Mouse (Mus musculus): Measurements from ENCODE around the gene Nemp2.

Nemp2 gene

GRCm38 (mm10) chr1:52630248-52630936, at the start of gene Nemp2:
Gene Nemp2, plus strand, starts transcription at chr1:52630703.
- DNase-seq (ENCODE audit: low spot score): peak; percentile 89

GRCm38 (mm10) chr1:52581744-52582143, 48.8 kb upstream of the Nemp2 start:
- DNase-seq (ENCODE audit: low spot score): no peak

GRCm38 (mm10) chr1:52582866-52583265, 47.6 kb upstream of the Nemp2 start:
- no peak for DNase-seq (ENCODE audit: low spot score)

- DNase-seq (ENCODE audit: low spot score): peak; percentile 8
Observed at GRCm38 (mm10) chr1:52596982-52597646, 33.4 kb upstream of the Nemp2 start.

GRCm38 (mm10) chr1:52597761-52598160, 32.7 kb upstream of the Nemp2 start:
- no peak for DNase-seq (ENCODE audit: low spot score)

- no peak for DNase-seq (ENCODE audit: low spot score)
Observed at GRCm38 (mm10) chr1:52598361-52598760, 32.1 kb upstream of the Nemp2 start.

- no peak for DNase-seq (ENCODE audit: low spot score)
Observed at GRCm38 (mm10) chr1:52601496-52601895, 29.0 kb upstream of the Nemp2 start.

- DNase-seq (ENCODE audit: low spot score): no peak
Observed at GRCm38 (mm10) chr1:52607700-52608099, 22.8 kb upstream of the Nemp2 start.

- no peak for DNase-seq (ENCODE audit: low spot score)
Observed at GRCm38 (mm10) chr1:52608486-52608885, 22.0 kb upstream of the Nemp2 start.

- DNase-seq (ENCODE audit: low spot score): no peak
Observed at GRCm38 (mm10) chr1:52618217-52618616, 12.3 kb upstream of the Nemp2 start.

GRCm38 (mm10) chr1:52620442-52620841, 10.1 kb upstream of the Nemp2 start:
- DNase-seq (ENCODE audit: low spot score): no peak

GRCm38 (mm10) chr1:52630937-52631299, 415 bp downstream of the Nemp2 start:
- DNase-seq (ENCODE audit: low spot score): peak; percentile 49

- DNase-seq (ENCODE audit: low spot score): no peak
Observed at GRCm38 (mm10) chr1:52631570-52631969, 1.1 kb downstream of the Nemp2 start.

- no peak for DNase-seq (ENCODE audit: low spot score)
Observed at GRCm38 (mm10) chr1:52634251-52634650, 3.7 kb downstream of the Nemp2 start.

GRCm38 (mm10) chr1:52635932-52636331, 5.4 kb downstream of the Nemp2 start:
- no peak for DNase-seq (ENCODE audit: low spot score)

GRCm38 (mm10) chr1:52638101-52638500, 7.6 kb downstream of the Nemp2 start:
- DNase-seq (ENCODE audit: low spot score): no peak

GRCm38 (mm10) chr1:52639090-52639489, 8.6 kb downstream of the Nemp2 start:
- DNase-seq (ENCODE audit: low spot score): no peak

- DNase-seq (ENCODE audit: low spot score): no peak
Observed at GRCm38 (mm10) chr1:52640266-52640665, 9.8 kb downstream of the Nemp2 start.

GRCm38 (mm10) chr1:52640736-52641135, 10.2 kb downstream of the Nemp2 start:
- no peak for DNase-seq (ENCODE audit: low spot score)

GRCm38 (mm10) chr1:52648153-52649027, 17.9 kb downstream of the Nemp2 start:
- DNase-seq (ENCODE audit: low spot score): peak; percentile 57

GRCm38 (mm10) chr1:52650066-52650465, 19.6 kb downstream of the Nemp2 start:
- no peak for DNase-seq (ENCODE audit: low spot score)

GRCm38 (mm10) chr1:52652601-52653253, 22.2 kb downstream of the Nemp2 start:
- peak; percentile 60 for DNase-seq (ENCODE audit: low spot score)

Measured in embryo, embryonic 10 days (tissue).